Mouse (Mus musculus): ENCODE measurements around the gene Nat10.

DNA sequence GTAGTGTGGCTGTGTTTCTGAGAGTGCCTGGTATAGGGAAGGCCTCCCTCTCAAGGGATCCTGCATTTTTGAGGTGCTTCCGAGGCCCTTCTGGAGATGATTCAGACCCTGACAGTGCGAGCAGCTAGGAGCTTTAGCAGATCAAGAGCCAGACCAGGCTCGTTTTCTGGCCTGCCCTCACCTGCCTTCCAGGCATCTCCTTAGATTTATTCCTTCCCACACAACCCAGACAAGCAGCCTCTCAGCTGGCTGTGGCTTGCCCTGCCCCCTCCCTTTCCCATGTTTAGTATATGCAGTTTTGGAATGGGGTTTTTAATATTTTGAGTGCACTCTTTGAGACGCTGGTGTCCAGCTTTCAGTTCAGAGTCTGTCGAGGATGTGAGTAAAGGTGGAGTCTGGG, 70.2 kb downstream of the Nat10 start:
- TF ChIP-seq CTCF (IDR thresholded peaks at IDR 0.05; ENCODE audit: low read depth, low read length) (no peak), POLR2A (IDR thresholded peaks at IDR 0.05; ENCODE audit: extremely low read depth, insufficient read depth, low read length) (no peak)
